Mouse (Mus musculus): ENCODE data around the gene Amigo2.
"Not testable (repeated sequence)": the region's sequence is repeated elsewhere in the genome, so short reads cannot be mapped to it uniquely, and the experiment has no call there.

DNA sequence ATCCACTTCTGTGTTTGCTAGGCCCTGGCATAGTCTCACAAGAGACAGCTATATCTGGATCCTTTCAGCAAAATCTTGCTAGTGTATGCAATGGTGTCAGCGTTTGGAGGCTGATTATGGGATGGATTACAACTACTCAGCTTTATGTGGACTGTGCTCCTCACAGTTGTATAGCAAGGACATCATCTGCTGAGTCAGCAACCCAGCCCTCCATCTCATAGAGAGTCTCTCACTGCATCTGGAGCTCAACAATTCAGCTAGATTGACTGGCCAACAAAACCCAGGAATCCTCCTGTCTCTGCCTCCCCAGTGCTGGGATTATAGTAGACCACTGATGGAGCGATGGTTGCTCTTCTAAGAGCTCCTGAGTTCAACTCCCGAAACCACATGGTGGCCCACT is 37.3 kb downstream of the Amigo2 start:
- TF ChIP-seq CTCF (IDR thresholded peaks at IDR 0.05; ENCODE audit: borderline replicate concordance, insufficient read depth, low read length); POLR2A (IDR thresholded peaks at IDR 0.05; ENCODE audit: low read depth, low read length): not testable (repeated sequence)
